Mouse (Mus musculus): ENCODE results near the gene Nptn.

Nptn gene

GRCm38 (mm10) chr9:58698486-58698885 lies 116.4 kb downstream of the Nptn start:
- no peak for DNase-seq (ENCODE audit: low spot score)

GRCm38 (mm10) chr9:58701751-58702150 lies 119.7 kb downstream of the Nptn start:
- no peak for DNase-seq (ENCODE audit: low spot score)

- no peak for DNase-seq (ENCODE audit: low spot score)
Observed at GRCm38 (mm10) chr9:58703766-58704165, 121.7 kb downstream of the Nptn start.

- no peak for DNase-seq (ENCODE audit: low spot score)
Observed at GRCm38 (mm10) chr9:58706024-58706423, 124.0 kb downstream of the Nptn start.
